Mouse (Mus musculus) small intestine, adult 2 months (tissue): Measurements from ENCODE around the gene Cd6. TPM values are rescaled to one million over a fixed set of nuclear protein-coding genes. Genes with fewer than 3 reads are reported as not detected.
A peak's percentile ranks its signal among the peaks of the same experiment; 100 is the strongest.

Source experiments
- H3K27ac ChIP-seq: fragments of 200-500 bp; 2 replicates; pipeline ENCODE4 v1.5.1; 2012; ENCODE audit warnings: low read depth, low read length, control low read depth, inconsistent platforms; ENCODE audit not compliant: insufficient read depth
- H3K27me3 ChIP-seq: fragments of 200-500 bp; 2 replicates; pipeline ENCODE4 v1.6.1; 2012; ENCODE audit warnings: mild to moderate bottlenecking, moderate library complexity, low read length, inconsistent platforms; ENCODE audit not compliant: control insufficient read depth, insufficient read depth
- H3K36me3 ChIP-seq: fragments of 200-500 bp; 2 replicates; pipeline ENCODE4 v1.6.1; 2012; ENCODE audit warnings: mild to moderate bottlenecking, low read length, control low read depth, inconsistent platforms; ENCODE audit not compliant: control insufficient read depth, insufficient read depth
- H3K4me1 ChIP-seq: fragments of 200-500 bp; 2 replicates; pipeline ENCODE4 v1.6.1; 2012; ENCODE audit warnings: low read length, inconsistent platforms, mixed read lengths; ENCODE audit not compliant: control insufficient read depth, insufficient read depth, insufficient read length
- H3K4me3 ChIP-seq: fragments of 200-500 bp; 2 replicates; pipeline ENCODE4 v1.5.1; 2012; ENCODE audit warnings: low read depth, mild to moderate bottlenecking, control low read depth, inconsistent platforms, low read length, moderate library complexity
- CTCF ChIP-seq: fragments of 200-500 bp; IDR thresholded peaks from 2 replicates; pipeline ENCODE4 v1.5.1; 2012; ENCODE audit warnings: low read depth, mild to moderate bottlenecking, control low read depth, inconsistent platforms, low read length, moderate library complexity, mixed read lengths; ENCODE audit not compliant: insufficient replicate concordance, insufficient read length; ENCODE audit errors: extremely low read depth
- POLR2A ChIP-seq: fragments of 200-500 bp; IDR thresholded peaks from 2 replicates; pipeline ENCODE4 v1.6.1; 2012; ENCODE audit warnings: low read depth, mild to moderate bottlenecking, control low read depth, inconsistent platforms, low read length, moderate library complexity
- WGBS: fragments of 180-500 bp; shearing (Covaris S2); methylation state at CpG from one replicate; pipeline ENCODE4 v1.1.7; 2018; 5-methylcytosine and 5-hydroxymethylcytosine counted together
- polyA plus RNA-seq: library from polyadenylated mRNA; depleted of rRNA; stranded (reverse); fragments of >200 nt; gene quantifications from 2 replicates; pipeline ENCODE4 v1.2.3, GENCODE M21; 2012

Cd6 gene
- polyA plus RNA-seq, 1 experiment, result 5.4 TPM

- TF ChIP-seq CTCF (no peak), POLR2A (no peak)
- H3K27me3 ChIP-seq, result no peaks in the 10 kb centered on the region
- peaks cover 6% of the 10 kb centered on the region; the same call in 1 of the 2 replicates for H3K4me1 ChIP-seq
- H3K27ac ChIP-seq, result no peak overlapping the region
- WGBS, result 1% methylated on average over 17 of the region's 17 CpGs
- peaks cover 18% of the 10 kb centered on the region for H3K36me3 ChIP-seq
- peak overlapping the region; percentile 66 for H3K4me3 ChIP-seq
These were observed 38.8 kb upstream of the Cd6 start for GRCm38 (mm10) chr19:10868623-10869141.

- H3K4me3 ChIP-seq, result no peak overlapping the region
- H3K27ac ChIP-seq, result no peak overlapping the region
- WGBS, result 39% methylated on average over 5 of the region's 5 CpGs
- H3K4me1 ChIP-seq, result peaks cover 6% of the 10 kb centered on the region; the same call in 1 of the 2 replicates
- H3K36me3 ChIP-seq, result peaks cover 14% of the 10 kb centered on the region
- H3K27me3 ChIP-seq, result no peaks in the 10 kb centered on the region
- TF ChIP-seq POLR2A, result no peak
- TF ChIP-seq CTCF, result no peak
These were observed 38.2 kb upstream of the Cd6 start for GRCm38 (mm10) chr19:10867946-10868622.

GRCm38 (mm10) chr19:10866351-10866750 lies 36.5 kb upstream of the Cd6 start:
- Histone ChIP-seq H3K27me3 (no peaks in the 10 kb centered on the region), H3K4me3 (no peak overlapping the region), H3K27ac (no peak overlapping the region), H3K4me1 (peaks cover 6% of the 10 kb centered on the region; the same call in 1 of the 2 replicates), H3K36me3 (peaks cover 2% of the 10 kb centered on the region; the same call in 1 of the 2 replicates)
- TF ChIP-seq CTCF, result no peak
- no peak for TF ChIP-seq POLR2A
- WGBS, result 89% methylated on average over 13 of the region's 13 CpGs

- no peak for TF ChIP-seq CTCF
- no peak for TF ChIP-seq POLR2A
- Histone ChIP-seq H3K4me1 (no peaks in the 10 kb centered on the region), H3K27me3 (no peaks in the 10 kb centered on the region), H3K36me3 (no peaks in the 10 kb centered on the region), H3K27ac (no peak overlapping the region), H3K4me3 (no peak overlapping the region)
- WGBS, result 70% methylated on average over 22 of the region's 22 CpGs
These were observed 30.2 kb upstream of the Cd6 start for GRCm38 (mm10) chr19:10860072-10860497.

GRCm38 (mm10) chr19:10856520-10856919 lies 26.7 kb upstream of the Cd6 start:
- Histone ChIP-seq H3K27me3 (no peaks in the 10 kb centered on the region), H3K36me3 (no peaks in the 10 kb centered on the region), H3K27ac (no peak overlapping the region), H3K4me3 (no peak overlapping the region), H3K4me1 (no peaks in the 10 kb centered on the region)
- WGBS, result 44% methylated on average over 2 of the region's 2 CpGs
- TF ChIP-seq POLR2A (no peak), CTCF (no peak)

GRCm38 (mm10) chr19:10855422-10855821 lies 25.6 kb upstream of the Cd6 start:
- TF ChIP-seq POLR2A (no peak), CTCF (no peak)
- H3K27ac ChIP-seq, result no peak overlapping the region
- H3K4me3 ChIP-seq, result no peak overlapping the region
- H3K36me3 ChIP-seq, result no peaks in the 10 kb centered on the region
- H3K4me1 ChIP-seq, result no peaks in the 10 kb centered on the region
- H3K27me3 ChIP-seq, result no peaks in the 10 kb centered on the region
- WGBS, result 44% methylated on average over 3 of the region's 3 CpGs

- TF ChIP-seq CTCF, result no peak
- no peak for TF ChIP-seq POLR2A
- H3K4me1 ChIP-seq, result no peaks in the 10 kb centered on the region; the same call in none of the 2 replicates
- no peaks in the 10 kb centered on the region for H3K36me3 ChIP-seq
- H3K27ac ChIP-seq, result no peak overlapping the region
- no peak overlapping the region for H3K4me3 ChIP-seq
- 47% methylated on average over 3 of the region's 3 CpGs for WGBS
- no peaks in the 10 kb centered on the region for H3K27me3 ChIP-seq
These were observed 17.6 kb upstream of the Cd6 start for GRCm38 (mm10) chr19:10847311-10848087.
